Mouse (Mus musculus): Measurements from ENCODE around the gene Ehmt2. TPM values are rescaled to one million over a fixed set of nuclear protein-coding genes. Genes with fewer than 3 reads are reported as not detected.

Gene Ehmt2
- polyA plus RNA-seq (2012; rRNA removed), result 30.4 and 37.6 TPM in 2 replicates

GRCm38 (mm10) chr17:34898160-34898586 lies at the start of gene Ehmt2, which contains the start of gene C2:
Gene Ehmt2 (plus strand): TSS chr17:34898469.
Gene C2 (minus strand): TSS chr17:34898265.

GRCm38 (mm10) chr17:34849722-34850516 lies 48.4 kb upstream of the Ehmt2 start, which contains the start of the genes Skiv2l and Nelfe:
Gene Skiv2l (minus strand): TSS chr17:34850210.
Gene Nelfe (plus strand): TSS chr17:34850391.

GRCm38 (mm10) chr17:34862416-34863081 lies 35.7 kb upstream of the Ehmt2 start, which contains the start of gene Cfb:
Gene Cfb (minus strand): TSS chr17:34862518.

GRCm38 (mm10) chr17:34879336-34879879 lies 18.9 kb upstream of the Ehmt2 start, which contains the start of gene Zbtb12:
Gene Zbtb12 (plus strand): TSS chr17:34879483.

GRCm38 (mm10) chr17:34881683-34882310 lies 16.5 kb upstream of the Ehmt2 start, which contains the start of gene Gm20547:
Gene Gm20547 (minus strand): TSS chr17:34882042.

GRCm38 (mm10) chr17:34913930-34914665 lies 15.8 kb downstream of the Ehmt2 start, which contains the start of gene Slc44a4:
Gene Slc44a4 (plus strand): TSS chr17:34914466.

GRCm38 (mm10) chr17:34931061-34931734 lies 32.9 kb downstream of the Ehmt2 start, which contains the start of gene Neu1:
Gene Neu1 (plus strand): TSS chr17:34931253.

GRCm38 (mm10) chr17:34959130-34959778 lies 61.0 kb downstream of the Ehmt2 start, which contains the start of gene Hspa1b:
Gene Hspa1b (minus strand): TSS chr17:34959238.

Other genes with a start within 250 kb of the Ehmt2 start
- 0.65 and 0.73 TPM in 2 replicates for gene Tnxb, start 227.9 kb upstream of the Ehmt2 start, polyA plus RNA-seq (2012; rRNA removed)
- gene C4b, start 154.6 kb upstream of the Ehmt2 start, polyA plus RNA-seq (2012; rRNA removed), result 128 and 142 TPM in 2 replicates
- gene Cyp21a1, start 93.9 kb upstream of the Ehmt2 start, polyA plus RNA-seq (2012; rRNA removed), result not detected in 2 replicates
- gene Stk19, start 61.5 kb upstream of the Ehmt2 start, polyA plus RNA-seq (2012; rRNA removed), result 12.4 and 13.7 TPM in 2 replicates
- 16.6 and 19.9 TPM in 2 replicates for gene Dxo, start 61.5 kb upstream of the Ehmt2 start, polyA plus RNA-seq (2012; rRNA removed)
- 18.6 and 23.0 TPM in 2 replicates for gene Skiv2l, start 48.3 kb upstream of the Ehmt2 start, polyA plus RNA-seq (2012; rRNA removed)
- gene Nelfe, start 48.1 kb upstream of the Ehmt2 start, polyA plus RNA-seq (2012; rRNA removed), result 26.7 and 28.4 TPM in 2 replicates
- gene Cfb, start 36.0 kb upstream of the Ehmt2 start, polyA plus RNA-seq (2012; rRNA removed), result 687 and 748 TPM in 2 replicates
- 4.8 and 6.3 TPM in 2 replicates for gene Zbtb12, start 19.0 kb upstream of the Ehmt2 start, polyA plus RNA-seq (2012; rRNA removed)
- gene Gm20547, start 16.4 kb upstream of the Ehmt2 start, polyA plus RNA-seq (2012; rRNA removed), result 0.04 and 0.05 TPM in 2 replicates
- 36.4 and 36.8 TPM in 2 replicates for gene C2, start 204 bp upstream of the Ehmt2 start, polyA plus RNA-seq (2012; rRNA removed)
- gene Slc44a4, start 16.0 kb downstream of the Ehmt2 start, polyA plus RNA-seq (2012; rRNA removed), result 3.8 and 5.8 TPM in 2 replicates
- gene Neu1, start 32.8 kb downstream of the Ehmt2 start, polyA plus RNA-seq (2012; rRNA removed), result 21.1 and 21.2 TPM in 2 replicates
- 3.1 and 3.3 TPM in 2 replicates for gene Hspa1b, start 60.8 kb downstream of the Ehmt2 start, polyA plus RNA-seq (2012; rRNA removed)
- gene Gm20481, start 71.4 kb downstream of the Ehmt2 start, polyA plus RNA-seq (2012; rRNA removed), result not detected in 2 replicates
- 1.9 and 2.5 TPM in 2 replicates for gene Hspa1a, start 73.7 kb downstream of the Ehmt2 start, polyA plus RNA-seq (2012; rRNA removed)
- gene Hspa1l, start 74.2 kb downstream of the Ehmt2 start, polyA plus RNA-seq (2012; rRNA removed), result 0.06 and 0.07 TPM in 2 replicates
- gene Lsm2, start 83.4 kb downstream of the Ehmt2 start, polyA plus RNA-seq (2012; rRNA removed), result 64.3 and 69.6 TPM in 2 replicates
- gene Vars, start 102.5 kb downstream of the Ehmt2 start, polyA plus RNA-seq (2012; rRNA removed), result 42.1 and 47.2 TPM in 2 replicates
- gene Vwa7, start 118.1 kb downstream of the Ehmt2 start, polyA plus RNA-seq (2012; rRNA removed), result 0.17 and 0.23 TPM in 2 replicates
- gene Sapcd1, start 129.5 kb downstream of the Ehmt2 start, polyA plus RNA-seq (2012; rRNA removed), result 4.3 and 5.0 TPM in 2 replicates
- 7.7 and 8.5 TPM in 2 replicates for gene Msh5, start 148.3 kb downstream of the Ehmt2 start, polyA plus RNA-seq (2012; rRNA removed)
- 88.4 and 92.7 TPM in 2 replicates for gene Clic1, start 151.5 kb downstream of the Ehmt2 start, polyA plus RNA-seq (2012; rRNA removed)
- 13.9 and 14.9 TPM in 2 replicates for gene Ddah2, start 160.6 kb downstream of the Ehmt2 start, polyA plus RNA-seq (2012; rRNA removed)
- gene Ly6g6c, start 166.9 kb downstream of the Ehmt2 start, polyA plus RNA-seq (2012; rRNA removed), result 0.06 TPM in 1 of 2 replicates, not detected in the other
- 1.5 and 1.9 TPM in 2 replicates for gene Mpig6b, start 167.7 kb downstream of the Ehmt2 start, polyA plus RNA-seq (2012; rRNA removed)
- 0.28 and 0.30 TPM in 2 replicates for gene Ly6g6e, start 178.4 kb downstream of the Ehmt2 start, polyA plus RNA-seq (2012; rRNA removed)
- 0.71 and 0.79 TPM in 2 replicates for gene Ly6g6d, start 179.6 kb downstream of the Ehmt2 start, polyA plus RNA-seq (2012; rRNA removed)
- gene Ly6g6f, start 187.1 kb downstream of the Ehmt2 start, polyA plus RNA-seq (2012; rRNA removed), result 4.7 and 4.8 TPM in 2 replicates
- 32.1 and 32.4 TPM in 2 replicates for gene Abhd16a, start 190.8 kb downstream of the Ehmt2 start, polyA plus RNA-seq (2012; rRNA removed)
- gene Ly6g5c, start 209.8 kb downstream of the Ehmt2 start, polyA plus RNA-seq (2012; rRNA removed), result not detected in 2 replicates
- gene Ly6g5b, start 217.0 kb downstream of the Ehmt2 start, polyA plus RNA-seq (2012; rRNA removed), result 0.46 and 0.64 TPM in 2 replicates
- 8.0 and 8.7 TPM in 2 replicates for gene Gpank1, start 223.0 kb downstream of the Ehmt2 start, polyA plus RNA-seq (2012; rRNA removed)
- gene Csnk2b, start 223.6 kb downstream of the Ehmt2 start, polyA plus RNA-seq (2012; rRNA removed), result 84.1 and 85.2 TPM in 2 replicates
- gene D17H6S53E, start 227.9 kb downstream of the Ehmt2 start, polyA plus RNA-seq (2012; rRNA removed), result 1.8 and 2.0 TPM in 2 replicates
- 464 and 524 TPM in 2 replicates for gene Apom, start 233.6 kb downstream of the Ehmt2 start, polyA plus RNA-seq (2012; rRNA removed)
- 37.8 and 48.6 TPM in 2 replicates for gene Bag6, start 236.7 kb downstream of the Ehmt2 start, polyA plus RNA-seq (2012; rRNA removed)